8 mouse cellular contexts compared by ENCODE assay signal in the genomic region with DNA sequence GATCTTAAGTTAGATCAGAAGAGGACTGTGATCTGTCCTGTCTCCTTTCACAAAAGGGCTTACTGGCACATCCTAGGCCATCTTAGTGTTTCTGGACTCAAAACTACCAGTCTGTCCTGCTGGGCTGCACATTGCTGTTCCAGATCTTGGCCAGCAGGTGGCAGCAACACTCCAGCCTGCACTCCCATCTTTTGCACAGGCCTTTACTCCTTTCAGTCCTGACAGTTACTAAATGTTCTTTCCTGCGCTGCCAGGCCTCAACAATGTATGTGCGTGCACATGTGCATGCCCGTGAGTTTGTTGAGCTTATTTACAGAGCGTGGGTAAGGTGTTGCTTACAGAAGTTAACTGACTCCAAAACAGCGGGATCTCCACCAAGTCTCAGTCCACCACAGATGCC. TPM values are rescaled to one million over a fixed set of nuclear protein-coding genes. Genes with fewer than 3 reads are reported as not detected.
A peak's percentile ranks its signal among the peaks of the same experiment; 100 is the strongest.
DNase-seq lines count a peak whose midpoint lies in the region; ATAC-seq lines count a peak whose summit lies in the region.

No protein-coding gene starts in this region.

- peak; percentile 83 for DNase-seq in neural tube, embryonic 10.5 days (ENCODE audit: extremely low spot score, low spot score)
- peak; percentile 86 to 87 for DNase-seq in cerebellum, postnatal 25 days
- peak; percentile 79 to 87 for DNase-seq in frontal cortex, postnatal 36 days (ENCODE audit: low spot score in 2 of 2)
- peak; percentile 84 to 85 for DNase-seq in left cerebral cortex, postnatal 14 days (ENCODE audit: low spot score in 2 of 2)
- peak; percentile 80 for DNase-seq in midbrain, embryonic 10.5 days (ENCODE audit: low spot score)
- peak; percentile 72 to 78 for DNase-seq in spleen, postnatal 10 days (ENCODE audit: low spot score in 2 of 2)

- H3K4me1 ChIP-seq in neural tube, embryonic 15.5 days = no peaks in the 10 kb centered on the region
- H3K4me1 ChIP-seq in midbrain, embryonic 10.5 days = peaks cover 2% of the 10 kb centered on the region

- intact Hi-C loops in left cerebral cortex, postnatal 14 days (cut with DNase I) = loop anchor here (1.0 to 10.0 kb wide), 2 partner anchors 107 to 931 kb away; no protein-coding TSS in a partner anchor

- ATAC-seq in neural tube, embryonic 15.5 days (ENCODE audit: low FRiP score) = no peak; the same call in 1 of the 2 replicates
- ATAC-seq in inflammation-experienced regulatory T-cells, adult 6 months = peak; percentile 69

- H3K36me3 ChIP-seq in neural tube, embryonic 15.5 days = peaks cover 5% of the 10 kb centered on the region; the same call in 1 of the 2 replicates
- peaks cover 28% of the 10 kb centered on the region for H3K36me3 ChIP-seq in midbrain, embryonic 10.5 days

- no peak overlapping the region for H3K27ac ChIP-seq in neural tube, embryonic 15.5 days (replicated peaks)
- H3K27ac ChIP-seq in midbrain, embryonic 10.5 days (replicated peaks) = no peak overlapping the region

- H3K9ac ChIP-seq in neural tube, embryonic 15.5 days (replicated peaks) = no peak overlapping the region

- no peak overlapping the region for H3K4me2 ChIP-seq in neural tube, embryonic 15.5 days

- no peaks in the 10 kb centered on the region for H3K9me3 ChIP-seq in neural tube, embryonic 15.5 days (replicated peaks)
- 0 out of 2 replicates have a peak, but pooled peaks cover 5% of the 10 kb centered on the region for H3K9me3 ChIP-seq in midbrain, embryonic 10.5 days (replicated peaks)

- no peak overlapping the region for H3K4me3 ChIP-seq in neural tube, embryonic 15.5 days (replicated peaks)
- no peak overlapping the region for H3K4me3 ChIP-seq in midbrain, embryonic 10.5 days

- H3K27me3 ChIP-seq in neural tube, embryonic 15.5 days (replicated peaks) = 0 out of 2 replicates have a peak, but pooled peaks cover 3% of the 10 kb centered on the region
- peaks cover 14% of the 10 kb centered on the region for H3K27me3 ChIP-seq in midbrain, embryonic 10.5 days (ENCODE audit: low read depth, poor library complexity, severe bottlenecking)

- 38% methylated on average over 5 of the region's 5 CpGs for WGBS in neural tube, embryonic 15.5 days
- 57% methylated on average over 5 of the region's 5 CpGs for WGBS in midbrain, embryonic 10.5 days

RNA-seq across cellular contexts. Expression of a gene that starts 6.1 kb away (rescaled TPM):
- 0.27 and 10.0 TPM in 2 replicates for polyA plus RNA-seq in neural tube, embryonic 15.5 days (2015; fragmentation: Nextera tagmentation; extraction: Ambion mirVana)
- not detected for polyA plus RNA-seq in inflammation-experienced regulatory T-cells, adult 6 months (2017; shearing (Covaris generic))
- under 1 TPM in 1 of 2 experiments, not detected in 1; 0.33 TPM for total RNA-seq in left cerebral cortex, postnatal 14 days (2021)
- 0.37 and 0.51 TPM in 2 replicates for polyA plus RNA-seq in midbrain, embryonic 10.5 days (2016; fragmentation: Nextera tagmentation; extraction: Ambion mirVana)

RNA-seq across cellular contexts. Expression of a gene that starts 19.5 kb away (rescaled TPM):
- polyA plus RNA-seq in neural tube, embryonic 15.5 days (2015; fragmentation: Nextera tagmentation; extraction: Ambion mirVana) = 21.6 and 21.8 TPM in 2 replicates
- polyA plus RNA-seq in inflammation-experienced regulatory T-cells, adult 6 months (2017; shearing (Covaris generic)) = 1 to 10 TPM; 6.7 to 8.8 (median 8.0) TPM
- 10 to 100 TPM; 12.1 to 12.8 TPM for total RNA-seq in left cerebral cortex, postnatal 14 days (2021)
- polyA plus RNA-seq in midbrain, embryonic 10.5 days (2016; fragmentation: Nextera tagmentation; extraction: Ambion mirVana) = 25.0 and 26.4 TPM in 2 replicates

RNA-seq across cellular contexts. Expression of a gene that starts 19.8 kb away (rescaled TPM):
- polyA plus RNA-seq in neural tube, embryonic 15.5 days (2015; fragmentation: Nextera tagmentation; extraction: Ambion mirVana) = 37.8 and 40.1 TPM in 2 replicates
- polyA plus RNA-seq in inflammation-experienced regulatory T-cells, adult 6 months (2017; shearing (Covaris generic)) = 10 to 100 TPM; 11.5 to 20.2 (median 17.3) TPM
- total RNA-seq in left cerebral cortex, postnatal 14 days (2021) = 10 to 100 TPM; 22.2 to 26.4 TPM
- polyA plus RNA-seq in midbrain, embryonic 10.5 days (2016; fragmentation: Nextera tagmentation; extraction: Ambion mirVana) = 60.5 and 60.9 TPM in 2 replicates

RNA-seq across cellular contexts. Expression of a gene that starts 47.9 kb away (rescaled TPM):
- 58.1 and 58.6 TPM in 2 replicates for polyA plus RNA-seq in neural tube, embryonic 15.5 days (2015; fragmentation: Nextera tagmentation; extraction: Ambion mirVana)
- 1 to 10 TPM; 1.2 to 2.9 (median 1.5) TPM for polyA plus RNA-seq in inflammation-experienced regulatory T-cells, adult 6 months (2017; shearing (Covaris generic))
- total RNA-seq in left cerebral cortex, postnatal 14 days (2021) = 10 to 100 TPM; 35.4 to 43.3 TPM
- polyA plus RNA-seq in midbrain, embryonic 10.5 days (2016; fragmentation: Nextera tagmentation; extraction: Ambion mirVana) = 91.4 and 105 TPM in 2 replicates

RNA-seq across cellular contexts. Expression of a gene that starts 53.9 kb away (rescaled TPM):
- 27.7 and 30.4 TPM in 2 replicates for polyA plus RNA-seq in neural tube, embryonic 15.5 days (2015; fragmentation: Nextera tagmentation; extraction: Ambion mirVana)
- polyA plus RNA-seq in inflammation-experienced regulatory T-cells, adult 6 months (2017; shearing (Covaris generic)) = 10 to 100 TPM; 12.6 to 17.3 (median 16.9) TPM
- 10 to 100 TPM; 13.9 to 15.3 TPM for total RNA-seq in left cerebral cortex, postnatal 14 days (2021)
- 20.4 and 20.7 TPM in 2 replicates for polyA plus RNA-seq in midbrain, embryonic 10.5 days (2016; fragmentation: Nextera tagmentation; extraction: Ambion mirVana)
